ENCODE assay signal across 10 mouse cellular contexts in genomic region chr5:127406014-127406655, GRCm38 (mm10).
DNase-seq lines count a peak whose midpoint lies in the region; ATAC-seq lines count a peak whose summit lies in the region.
"Had no signal": no experiment of that assay in that cellular context is flagged by ENCODE, and none has a peak within 500 bp of the region (broad histone marks: within the 10 kb centered on the region; RNA-seq: fewer than 3 reads in every experiment).

No protein-coding gene starts in this region.

- WGBS in heart, embryonic 16.5 days = 32% methylated on average over 9 of the region's 9 CpGs
- 35% methylated on average over 9 of the region's 9 CpGs for WGBS in hindbrain, embryonic 12.5 days
- WGBS in midbrain, embryonic 12.5 days = 11% methylated on average over 9 of the region's 9 CpGs

- no peak overlapping the region for H3K9ac ChIP-seq in heart, embryonic 16.5 days (ENCODE audit: low read length)
- H3K9ac ChIP-seq in hindbrain, embryonic 12.5 days = no peak overlapping the region
- H3K9ac ChIP-seq in midbrain, embryonic 12.5 days (replicated peaks) = no peak overlapping the region
- H3K9ac ChIP-seq: liver, postnatal 0 days had no signal

- H3K4me3 ChIP-seq in heart, embryonic 16.5 days (ENCODE audit: low read length) = no peak overlapping the region
- H3K4me3 ChIP-seq in hindbrain, embryonic 12.5 days = no peak overlapping the region
- no peak overlapping the region for H3K4me3 ChIP-seq in midbrain, embryonic 12.5 days

- no peak overlapping the region for H3K27ac ChIP-seq in heart, embryonic 16.5 days (ENCODE audit: low read length)
- H3K27ac ChIP-seq in hindbrain, embryonic 12.5 days = peak overlapping the region; percentile 40; the same call in 1 of the 2 replicates
- peak overlapping the region; percentile 56 for H3K27ac ChIP-seq in midbrain, embryonic 12.5 days (replicated peaks)

- 0 out of 2 replicates have a peak, but pooled peaks cover 2% of the 10 kb centered on the region for H3K9me3 ChIP-seq in heart, embryonic 16.5 days (replicated peaks; ENCODE audit: control insufficient read depth, low read length)
- H3K9me3 ChIP-seq in hindbrain, embryonic 12.5 days (replicated peaks) = no peaks in the 10 kb centered on the region
- H3K9me3 ChIP-seq in midbrain, embryonic 12.5 days = 0 out of 2 replicates have a peak, but pooled peaks cover 4% of the 10 kb centered on the region

- no peaks in the 10 kb centered on the region for H3K27me3 ChIP-seq in heart, embryonic 16.5 days (ENCODE audit: control insufficient read depth, insufficient read depth, low read length)
- no peaks in the 10 kb centered on the region; the same call in 1 of the 2 replicates for H3K27me3 ChIP-seq in hindbrain, embryonic 12.5 days
- no peaks in the 10 kb centered on the region for H3K27me3 ChIP-seq in midbrain, embryonic 12.5 days
- H3K27me3 ChIP-seq: CH12.LX had no signal

- ATAC-seq in heart, embryonic 16.5 days (replicated peaks; ENCODE audit: extremely low read depth, insufficient read depth, low FRiP score) = no peak
- ATAC-seq in hindbrain, embryonic 12.5 days (ENCODE audit: low FRiP score) = peak; percentile 32; the same call in 1 of the 2 replicates
- 0 out of 2 replicates have a peak, but pooled peaks have one; percentile 30 for ATAC-seq in midbrain, embryonic 12.5 days (ENCODE audit: low FRiP score, low read depth)
- ATAC-seq: liver, postnatal 0 days had no signal

- H3K4me1 ChIP-seq in heart, embryonic 16.5 days (ENCODE audit: control insufficient read depth, insufficient read depth, low read length) = peaks cover 2% of the 10 kb centered on the region
- H3K4me1 ChIP-seq in hindbrain, embryonic 12.5 days = peaks cover 19% of the 10 kb centered on the region
- H3K4me1 ChIP-seq in midbrain, embryonic 12.5 days = peaks cover 16% of the 10 kb centered on the region

- H3K36me3 ChIP-seq in heart, embryonic 16.5 days (ENCODE audit: control insufficient read depth, insufficient read depth) = no peaks in the 10 kb centered on the region
- H3K36me3 ChIP-seq in hindbrain, embryonic 12.5 days = no peaks in the 10 kb centered on the region
- no peaks in the 10 kb centered on the region for H3K36me3 ChIP-seq in midbrain, embryonic 12.5 days

- H3K4me2 ChIP-seq in heart, embryonic 16.5 days (ENCODE audit: low read depth, low read length) = peak overlapping the region; percentile 19; the same call in 1 of the 2 replicates
- H3K4me2 ChIP-seq in hindbrain, embryonic 12.5 days (replicated peaks) = peak overlapping the region; percentile 30; the same call in 1 of the 2 replicates
- no peak overlapping the region; the same call in 1 of the 2 replicates for H3K4me2 ChIP-seq in midbrain, embryonic 12.5 days (replicated peaks)

- DNase-seq in heart, adult 18-20 months = no peak
- DNase-seq in embryo, embryonic 11.5 days (ENCODE audit: low read depth, low spot score) = peak; percentile 27
- no peak for DNase-seq in layer of hippocampus, postnatal 10 days (ENCODE audit: low spot score in 2 of 2)
- DNase-seq in gastrocnemius, postnatal 25 days = no peak
- no peak for DNase-seq in thymus, postnatal 10 days (ENCODE audit: low spot score in 2 of 2)
- DNase-seq: liver, postnatal 0 days had no signal
